Mouse (Mus musculus): ENCODE data around the gene Rcsd1. TPM values are rescaled to one million over a fixed set of nuclear protein-coding genes. Genes with fewer than 3 reads are reported as not detected.

Rcsd1 gene
- polyA plus RNA-seq, 1 experiment: 0.04 TPM

GRCm38 (mm10) chr1:165605774-165606173, 103.8 kb downstream of the Rcsd1 start:
- peaks cover 3% of the 10 kb centered on the region for H3K36me3 ChIP-seq (ENCODE audit: control insufficient read depth, insufficient read depth)
- H3K4me2 ChIP-seq (ENCODE audit: low read depth): no peak overlapping the region
- no peak for TF ChIP-seq MAX (IDR thresholded peaks at IDR 0.05; ENCODE audit: low read depth)
- no peak overlapping the region for H3ac ChIP-seq (ENCODE audit: control insufficient read depth, insufficient read length)
- no peaks in the 10 kb centered on the region for H3K27me3 ChIP-seq (ENCODE audit: control insufficient read depth, insufficient read depth, insufficient read length)
- H3K79me2 ChIP-seq (ENCODE audit: control insufficient read depth, insufficient read depth): no peaks in the 10 kb centered on the region
- no peak overlapping the region for H3K4me3 ChIP-seq

- no peaks in the 10 kb centered on the region for H3K79me2 ChIP-seq (ENCODE audit: control insufficient read depth, insufficient read depth)
- TF ChIP-seq POLR2AphosphoS2 (IDR thresholded peaks at IDR 0.05; ENCODE audit: insufficient read length, low read depth) (no peak), TCF12 (IDR thresholded peaks at IDR 0.05; ENCODE audit: insufficient read depth, poor library complexity, severe bottlenecking) (no peak), MAX (IDR thresholded peaks at IDR 0.05; ENCODE audit: low read depth) (no peak), USF1 (IDR thresholded peaks at IDR 0.05; ENCODE audit: low read depth) (no peak), SRF (IDR thresholded peaks at IDR 0.05; ENCODE audit: control insufficient read depth, insufficient read length, low read depth) (no peak), REST (IDR thresholded peaks at IDR 0.05; ENCODE audit: insufficient read depth, insufficient read length) (no peak), MYOD1 (IDR thresholded peaks at IDR 0.05; ENCODE audit: control insufficient read depth in 1 of 3, insufficient read length in 2 of 3, low read depth in 2 of 3) (no peak), CEBPB (IDR thresholded peaks at IDR 0.05; ENCODE audit: insufficient read depth, poor library complexity, severe bottlenecking) (no peak), MYOG (IDR thresholded peaks at IDR 0.05; ENCODE audit: control insufficient read depth in 1 of 3, insufficient read depth in 1 of 3, insufficient read length in 2 of 3, low read depth in 2 of 3) (no peak), POLR2A (IDR thresholded peaks at IDR 0.05; ENCODE audit: insufficient read length, low read depth) (no peak), E2F4 (IDR thresholded peaks at IDR 0.05; ENCODE audit: insufficient read depth) (no peak), TCF3 (IDR thresholded peaks at IDR 0.05; ENCODE audit: insufficient read length, low read depth) (no peak)
- H3ac ChIP-seq (ENCODE audit: control insufficient read depth, insufficient read length): no peak overlapping the region
- H3K36me3 ChIP-seq (ENCODE audit: control insufficient read depth, insufficient read depth): peaks cover 3% of the 10 kb centered on the region
- H3K4me2 ChIP-seq (ENCODE audit: low read depth): no peak overlapping the region
- no peak overlapping the region for H3K4me3 ChIP-seq
- no peaks in the 10 kb centered on the region for H3K27me3 ChIP-seq (ENCODE audit: control insufficient read depth, insufficient read depth, insufficient read length)
Measured at GRCm38 (mm10) chr1:165605108-165605507, 104.4 kb downstream of the Rcsd1 start.

GRCm38 (mm10) chr1:165604203-165604602, 105.4 kb downstream of the Rcsd1 start:
- TF ChIP-seq POLR2AphosphoS2 (IDR thresholded peaks at IDR 0.05; ENCODE audit: insufficient read length, low read depth): no peak
- no peak for TF ChIP-seq MYOG (IDR thresholded peaks at IDR 0.05; ENCODE audit: control insufficient read depth in 1 of 3, insufficient read depth in 1 of 3, insufficient read length in 2 of 3, low read depth in 2 of 3)
- TF ChIP-seq MAX (IDR thresholded peaks at IDR 0.05; ENCODE audit: low read depth): no peak
- TF ChIP-seq MYOD1 (IDR thresholded peaks at IDR 0.05; ENCODE audit: control insufficient read depth in 1 of 3, insufficient read length in 2 of 3, low read depth in 2 of 3): no peak
- no peak for TF ChIP-seq REST (IDR thresholded peaks at IDR 0.05; ENCODE audit: insufficient read depth, insufficient read length)
- TF ChIP-seq TCF3 (IDR thresholded peaks at IDR 0.05; ENCODE audit: insufficient read length, low read depth): no peak
- no peak for TF ChIP-seq SRF (IDR thresholded peaks at IDR 0.05; ENCODE audit: control insufficient read depth, insufficient read length, low read depth)
- no peak for TF ChIP-seq E2F4 (IDR thresholded peaks at IDR 0.05; ENCODE audit: insufficient read depth)
- no peak for TF ChIP-seq CEBPB (IDR thresholded peaks at IDR 0.05; ENCODE audit: insufficient read depth, poor library complexity, severe bottlenecking)
- no peak for TF ChIP-seq POLR2A (IDR thresholded peaks at IDR 0.05; ENCODE audit: insufficient read length, low read depth)
- TF ChIP-seq TCF12 (IDR thresholded peaks at IDR 0.05; ENCODE audit: insufficient read depth, poor library complexity, severe bottlenecking): no peak
- TF ChIP-seq USF1 (IDR thresholded peaks at IDR 0.05; ENCODE audit: low read depth): no peak
- Histone ChIP-seq H3K79me2 (ENCODE audit: control insufficient read depth, insufficient read depth) (no peaks in the 10 kb centered on the region), H3K4me2 (ENCODE audit: low read depth) (no peak overlapping the region), H3ac (ENCODE audit: control insufficient read depth, insufficient read length) (no peak overlapping the region), H3K36me3 (ENCODE audit: control insufficient read depth, insufficient read depth) (peaks cover 3% of the 10 kb centered on the region), H3K4me3 (no peak overlapping the region), H3K27me3 (ENCODE audit: control insufficient read depth, insufficient read depth, insufficient read length) (no peaks in the 10 kb centered on the region)

GRCm38 (mm10) chr1:165603218-165603617, 106.3 kb downstream of the Rcsd1 start:
- H3K4me2 ChIP-seq (ENCODE audit: low read depth): no peak overlapping the region
- no peaks in the 10 kb centered on the region for H3K27me3 ChIP-seq (ENCODE audit: control insufficient read depth, insufficient read depth, insufficient read length)
- TF ChIP-seq POLR2A (IDR thresholded peaks at IDR 0.05; ENCODE audit: insufficient read length, low read depth) (no peak), REST (IDR thresholded peaks at IDR 0.05; ENCODE audit: insufficient read depth, insufficient read length) (no peak), TCF3 (IDR thresholded peaks at IDR 0.05; ENCODE audit: insufficient read length, low read depth) (no peak), SRF (IDR thresholded peaks at IDR 0.05; ENCODE audit: control insufficient read depth, insufficient read length, low read depth) (no peak), MAX (IDR thresholded peaks at IDR 0.05; ENCODE audit: low read depth) (no peak), E2F4 (IDR thresholded peaks at IDR 0.05; ENCODE audit: insufficient read depth) (no peak), CEBPB (IDR thresholded peaks at IDR 0.05; ENCODE audit: insufficient read depth, poor library complexity, severe bottlenecking) (no peak), MYOD1 (IDR thresholded peaks at IDR 0.05; ENCODE audit: control insufficient read depth in 1 of 3, insufficient read length in 2 of 3, low read depth in 2 of 3) (no peak), POLR2AphosphoS2 (IDR thresholded peaks at IDR 0.05; ENCODE audit: insufficient read length, low read depth) (no peak), MYOG (IDR thresholded peaks at IDR 0.05; ENCODE audit: control insufficient read depth in 1 of 3, insufficient read depth in 1 of 3, insufficient read length in 2 of 3, low read depth in 2 of 3) (no peak), USF1 (IDR thresholded peaks at IDR 0.05; ENCODE audit: low read depth) (no peak)
- H3K36me3 ChIP-seq (ENCODE audit: control insufficient read depth, insufficient read depth): peaks cover 3% of the 10 kb centered on the region
- no peak overlapping the region for H3K4me3 ChIP-seq
- no peak overlapping the region for H3ac ChIP-seq (ENCODE audit: control insufficient read depth, insufficient read length)
- H3K79me2 ChIP-seq (ENCODE audit: control insufficient read depth, insufficient read depth): no peaks in the 10 kb centered on the region

GRCm38 (mm10) chr1:165601775-165602280, 107.7 kb downstream of the Rcsd1 start:
- Histone ChIP-seq H3ac (ENCODE audit: control insufficient read depth, insufficient read length) (no peak overlapping the region), H3K27me3 (ENCODE audit: control insufficient read depth, insufficient read depth, insufficient read length) (no peaks in the 10 kb centered on the region), H3K79me2 (ENCODE audit: control insufficient read depth, insufficient read depth) (no peaks in the 10 kb centered on the region), H3K4me3 (no peak overlapping the region), H3K36me3 (ENCODE audit: control insufficient read depth, insufficient read depth) (peaks cover 3% of the 10 kb centered on the region), H3K4me2 (ENCODE audit: low read depth) (no peak overlapping the region)
- no peak for TF ChIP-seq TCF12 (IDR thresholded peaks at IDR 0.05; ENCODE audit: insufficient read depth, poor library complexity, severe bottlenecking)
- TF ChIP-seq SRF (IDR thresholded peaks at IDR 0.05; ENCODE audit: control insufficient read depth, insufficient read length, low read depth): no peak
- TF ChIP-seq USF1 (IDR thresholded peaks at IDR 0.05; ENCODE audit: low read depth): no peak
- TF ChIP-seq POLR2AphosphoS2 (IDR thresholded peaks at IDR 0.05; ENCODE audit: insufficient read length, low read depth): no peak
- no peak for TF ChIP-seq TCF3 (IDR thresholded peaks at IDR 0.05; ENCODE audit: insufficient read length, low read depth)
- TF ChIP-seq REST (IDR thresholded peaks at IDR 0.05; ENCODE audit: insufficient read depth, insufficient read length): no peak
- no peak for TF ChIP-seq CEBPB (IDR thresholded peaks at IDR 0.05; ENCODE audit: insufficient read depth, poor library complexity, severe bottlenecking)
- TF ChIP-seq MAX (IDR thresholded peaks at IDR 0.05; ENCODE audit: low read depth): no peak
- no peak for TF ChIP-seq MYOG (IDR thresholded peaks at IDR 0.05; ENCODE audit: control insufficient read depth in 1 of 3, insufficient read depth in 1 of 3, insufficient read length in 2 of 3, low read depth in 2 of 3)

Data from myocyte (in vitro differentiated cells).